Mouse (Mus musculus) bone marrow macrophage, adult 2 months (primary cell): ENCODE measurements around the gene Klrg2.

ENCODE experiments used
- CTCF ChIP-seq: IDR thresholded peaks from 2 replicates; pipeline ENCODE4 v1.5.1; 2012; ENCODE audit warnings: low read depth, mild to moderate bottlenecking, low read length, moderate library complexity
- POLR2A ChIP-seq: IDR thresholded peaks from 2 replicates; pipeline ENCODE4 v1.6.1; 2012; ENCODE audit warnings: mild to moderate bottlenecking, low read depth, low read length, borderline replicate concordance

- TF ChIP-seq POLR2A (no peak), CTCF (no peak)
These were observed 60.9 kb downstream of the Klrg2 start for GRCm38 (mm10) chr6:38576096-38576495.
